Mouse (Mus musculus) forebrain, embryonic 15.5 days (tissue): ENCODE measurements around the gene Mrrf. TPM values are rescaled to one million over a fixed set of nuclear protein-coding genes. Genes with fewer than 3 reads are reported as not detected.
A peak's percentile ranks its signal among the peaks of the same experiment; 100 is the strongest.
"Not testable (repeated sequence)": the region's sequence is repeated elsewhere in the genome, so short reads cannot be mapped to it uniquely, and the experiment has no call there.

Experiments used
- ATAC-seq: fragments of 200-750 bp; cut with Nextera tagmentation; replicated peaks from 2 replicates; pipeline ENCODE4 v1.8.0; 2017; ENCODE audit warnings: mild to moderate bottlenecking, moderate TSS enrichment, moderate library complexity
- H3K27ac ChIP-seq: fragments of 300-500 bp; sonication (generic); replicated peaks from 2 replicates; pipeline ENCODE4 v1.5.1; 2015; ENCODE audit warnings: mild to moderate bottlenecking, inconsistent platforms
- H3K27me3 ChIP-seq: fragments of 300-500 bp; sonication (generic); 2 replicates; pipeline ENCODE4 v1.6.1; 2015; ENCODE audit warnings: inconsistent platforms
- H3K36me3 ChIP-seq: fragments of 300-500 bp; sonication (generic); 2 replicates; pipeline ENCODE4 v1.6.1; 2015; ENCODE audit warnings: mild to moderate bottlenecking, inconsistent platforms
- H3K4me1 ChIP-seq: fragments of 300-500 bp; sonication (generic); 2 replicates; pipeline ENCODE4 v1.6.1; 2015; ENCODE audit warnings: inconsistent platforms
- H3K4me2 ChIP-seq: fragments of 300-500 bp; sonication (generic); replicated peaks from 2 replicates; pipeline ENCODE4 v1.6.1; 2015; ENCODE audit warnings: mild to moderate bottlenecking, inconsistent platforms
- H3K4me3 ChIP-seq: fragments of 300-500 bp; sonication (generic); 2 replicates; pipeline ENCODE4 v1.5.1; 2015; ENCODE audit warnings: mild to moderate bottlenecking, inconsistent platforms
- H3K9ac ChIP-seq: fragments of 300-500 bp; sonication (generic); replicated peaks from 2 replicates; pipeline ENCODE4 v1.6.1; 2015; ENCODE audit warnings: mild to moderate bottlenecking, inconsistent platforms
- H3K9me3 ChIP-seq: fragments of 300-500 bp; sonication (generic); 2 replicates; pipeline ENCODE4 v1.6.1; 2016; ENCODE audit warnings: inconsistent platforms
- WGBS: fragments of 180-500 bp; shearing (Covaris S2); methylation state at CpG from one replicate; pipeline ENCODE4 v1.1.7; 2015; ENCODE audit warnings: mixed read lengths; 5-methylcytosine and 5-hydroxymethylcytosine counted together
- polyA plus RNA-seq: library from polyadenylated mRNA; unstranded; fragments of >200 nt; fragmentation: Nextera tagmentation; extraction: Ambion mirVana; gene quantifications from 2 replicates; pipeline ENCODE4 v1.2.1, GENCODE M21; 2015

Mrrf gene
- polyA plus RNA-seq, 1 experiment from 2014 or later, result 24.1 TPM

DNA sequence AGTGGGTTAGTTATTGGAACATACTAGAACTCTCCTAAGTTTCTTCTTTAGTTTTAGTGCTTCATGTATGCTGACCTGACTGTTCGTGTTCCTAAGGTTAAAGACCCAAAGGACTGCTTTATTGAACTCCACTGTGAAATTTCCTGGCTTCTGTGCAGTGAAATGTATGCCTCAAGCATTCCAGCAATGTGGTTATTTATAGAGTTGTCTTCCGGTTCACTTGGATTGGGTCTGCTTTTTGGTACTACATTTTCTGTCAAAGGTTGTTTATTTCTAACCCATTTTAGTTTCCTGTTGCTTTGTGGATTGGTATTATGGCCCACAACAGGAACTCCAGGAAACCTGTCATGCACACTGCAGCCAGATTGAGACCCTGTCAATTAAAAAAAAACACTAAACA lies 2.9 kb downstream of the Mrrf start:
- no peak overlapping the region for H3K4me3 ChIP-seq
- H3K4me1 ChIP-seq, result peaks cover 29% of the 10 kb centered on the region
- H3K27ac ChIP-seq, result no peak overlapping the region
- H3K4me2 ChIP-seq, result no peak overlapping the region
- no peak overlapping the region for H3K9ac ChIP-seq
- peaks cover 7% of the 10 kb centered on the region; the same call in 1 of the 2 replicates for H3K36me3 ChIP-seq
- no peaks in the 10 kb centered on the region for H3K9me3 ChIP-seq
- ATAC-seq, result no peak
- 80% methylated on average over 2 of the region's 2 CpGs for WGBS
- H3K27me3 ChIP-seq, result no peaks in the 10 kb centered on the region

DNA sequence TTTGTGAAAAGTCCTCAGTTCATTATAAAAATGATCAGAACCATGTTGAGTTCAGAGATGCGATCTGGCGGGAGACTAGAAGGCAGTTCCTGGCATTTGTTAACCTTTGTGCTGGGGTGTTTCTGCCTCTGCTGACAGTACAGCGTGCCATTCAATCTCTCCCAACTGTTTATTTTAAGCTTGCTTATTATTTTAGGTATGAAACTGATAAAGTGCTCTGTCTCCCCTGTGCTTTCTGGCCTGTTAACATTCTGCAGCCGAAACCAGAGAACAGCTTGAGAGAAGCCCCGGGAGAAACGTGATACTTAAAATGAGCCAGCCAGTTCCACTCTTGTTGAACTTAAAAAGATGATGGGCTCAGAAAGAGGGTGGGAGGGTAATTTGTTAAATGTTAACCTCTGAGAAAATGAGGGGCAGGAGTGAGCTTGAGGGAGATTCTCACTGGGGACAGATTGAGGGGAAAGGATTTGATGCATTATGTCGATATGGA lies 12.7 kb downstream of the Mrrf start:
- Histone ChIP-seq H3K4me3 (no peak overlapping the region), H3K9me3 (no peaks in the 10 kb centered on the region), H3K4me1 (no peaks in the 10 kb centered on the region), H3K4me2 (no peak overlapping the region), H3K27ac (no peak overlapping the region), H3K27me3 (no peaks in the 10 kb centered on the region), H3K9ac (no peak overlapping the region), H3K36me3 (peaks cover 10% of the 10 kb centered on the region)
- ATAC-seq, result no peak
- 91% methylated on average over 7 of the region's 7 CpGs for WGBS

DNA sequence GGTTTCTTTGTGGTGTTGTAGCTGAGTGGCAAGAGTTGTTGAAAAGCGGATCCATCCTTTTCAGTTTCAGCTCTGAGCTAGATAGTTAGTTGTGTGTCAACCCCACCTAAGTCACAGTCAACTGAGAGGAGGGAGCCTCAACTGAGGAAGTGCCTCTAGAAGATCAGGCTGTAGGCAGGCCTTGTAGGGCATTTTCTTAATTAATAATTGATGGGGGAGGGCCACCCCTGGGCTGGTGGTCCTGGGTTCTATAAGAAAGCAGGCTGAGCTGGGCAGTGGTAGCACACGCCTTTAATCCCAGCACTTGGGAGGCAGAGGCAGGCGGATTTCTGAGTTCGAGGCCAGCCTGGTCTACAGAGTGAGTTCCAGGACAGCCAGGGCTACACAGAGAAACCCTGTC lies 16.2 kb downstream of the Mrrf start:
- 93% methylated on average over 4 of the region's 4 CpGs for WGBS
- not testable (repeated sequence) for H3K4me1 ChIP-seq, H3K27ac ChIP-seq, H3K27me3 ChIP-seq, H3K9me3 ChIP-seq, H3K9ac ChIP-seq, ATAC-seq, H3K4me2 ChIP-seq, H3K4me3 ChIP-seq
- peaks cover 10% of the 10 kb centered on the region for H3K36me3 ChIP-seq

DNA sequence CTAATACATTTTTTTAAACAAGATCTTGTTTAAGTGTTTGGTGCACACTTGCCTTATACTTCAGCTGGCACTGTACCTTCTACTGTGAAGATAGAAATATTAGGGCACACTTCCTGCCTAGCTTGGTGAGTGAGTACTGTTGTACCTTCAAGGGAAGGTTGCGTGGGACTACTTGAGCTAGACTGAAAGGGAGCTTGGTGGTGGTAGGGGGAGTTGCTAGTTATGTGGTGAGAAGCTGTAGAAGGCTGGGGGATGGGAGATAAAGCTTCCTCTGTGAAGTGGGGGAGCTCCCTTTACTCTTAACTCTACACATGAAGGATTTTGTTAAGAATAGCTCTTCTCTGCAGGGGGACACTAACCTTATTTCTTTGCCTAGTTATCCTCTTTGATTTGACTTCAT lies 21.3 kb downstream of the Mrrf start:
- Histone ChIP-seq H3K36me3 (peaks cover 15% of the 10 kb centered on the region), H3K27me3 (no peaks in the 10 kb centered on the region), H3K4me3 (no peak overlapping the region), H3K9ac (no peak overlapping the region), H3K27ac (no peak overlapping the region), H3K4me2 (no peak overlapping the region), H3K4me1 (no peaks in the 10 kb centered on the region), H3K9me3 (no peaks in the 10 kb centered on the region)
- 91% methylated on average over 1 of the region's 1 CpGs for WGBS
- no peak for ATAC-seq

DNA sequence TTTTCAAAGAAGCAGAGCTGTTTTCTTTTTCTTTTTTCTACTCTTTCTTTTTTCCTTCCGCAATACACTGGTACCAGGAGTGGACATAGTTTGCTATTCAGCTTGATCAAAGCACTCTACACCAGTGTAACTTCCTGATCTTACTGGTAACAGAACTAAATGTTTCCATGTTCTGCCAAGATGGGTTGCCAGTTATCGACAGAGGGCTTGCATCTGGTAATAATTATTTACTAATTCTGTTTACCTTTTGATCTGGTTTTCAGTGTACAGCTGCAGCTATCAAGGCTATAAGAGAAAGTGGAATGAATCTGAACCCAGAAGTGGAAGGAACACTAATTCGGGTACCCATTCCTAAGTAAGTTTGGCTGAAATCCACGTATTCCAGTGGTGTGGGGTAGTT lies 23.1 kb downstream of the Mrrf start:
- H3K27me3 ChIP-seq, result no peaks in the 10 kb centered on the region
- WGBS, result 82% methylated on average over 4 of the region's 4 CpGs
- no peak overlapping the region for H3K4me2 ChIP-seq
- H3K9ac ChIP-seq, result no peak overlapping the region
- H3K36me3 ChIP-seq, result peaks cover 14% of the 10 kb centered on the region
- H3K27ac ChIP-seq, result no peak overlapping the region
- ATAC-seq, result no peak
- H3K9me3 ChIP-seq, result no peaks in the 10 kb centered on the region
- no peak overlapping the region for H3K4me3 ChIP-seq
- no peaks in the 10 kb centered on the region for H3K4me1 ChIP-seq

DNA sequence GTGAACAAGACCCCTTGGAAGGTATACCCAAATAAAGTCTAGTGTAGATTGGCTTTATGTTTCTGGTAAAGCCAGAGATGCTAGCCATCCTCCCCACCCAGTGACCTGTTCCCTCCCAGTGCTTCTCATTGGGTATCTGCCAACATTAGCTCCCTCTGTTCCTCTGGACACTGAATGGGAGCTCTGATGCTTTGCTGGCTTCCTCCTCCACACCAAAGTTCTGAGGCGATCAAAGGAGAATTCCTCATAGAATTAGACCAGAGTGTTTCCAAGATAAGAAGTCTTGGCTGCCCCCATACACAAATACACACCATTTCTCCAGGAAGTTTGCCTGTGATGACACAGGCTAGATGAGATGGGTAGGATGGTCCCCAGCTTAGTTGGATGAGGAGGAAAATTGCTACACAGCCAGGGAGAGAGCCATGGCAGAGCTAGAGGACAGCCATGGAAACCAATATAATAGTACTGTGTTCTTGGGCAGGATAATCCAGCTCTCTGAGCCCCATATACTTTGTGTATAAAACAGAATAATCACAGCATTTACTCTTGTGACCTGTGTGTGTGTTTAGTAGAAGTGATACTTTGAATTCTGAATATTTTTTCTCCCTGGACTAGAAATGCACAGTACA lies 31.9 kb downstream of the Mrrf start:
- no peak overlapping the region for H3K4me3 ChIP-seq
- H3K9me3 ChIP-seq, result no peaks in the 10 kb centered on the region
- WGBS, result 93% methylated on average over 1 of the region's 1 CpGs
- 0 out of 2 replicates have a peak, but pooled peaks cover 2% of the 10 kb centered on the region for H3K36me3 ChIP-seq
- H3K27me3 ChIP-seq, result no peaks in the 10 kb centered on the region
- no peak overlapping the region for H3K4me2 ChIP-seq
- no peak overlapping the region for H3K27ac ChIP-seq
- H3K9ac ChIP-seq, result no peak overlapping the region
- no peak for ATAC-seq
- H3K4me1 ChIP-seq, result peaks cover 9% of the 10 kb centered on the region

DNA sequence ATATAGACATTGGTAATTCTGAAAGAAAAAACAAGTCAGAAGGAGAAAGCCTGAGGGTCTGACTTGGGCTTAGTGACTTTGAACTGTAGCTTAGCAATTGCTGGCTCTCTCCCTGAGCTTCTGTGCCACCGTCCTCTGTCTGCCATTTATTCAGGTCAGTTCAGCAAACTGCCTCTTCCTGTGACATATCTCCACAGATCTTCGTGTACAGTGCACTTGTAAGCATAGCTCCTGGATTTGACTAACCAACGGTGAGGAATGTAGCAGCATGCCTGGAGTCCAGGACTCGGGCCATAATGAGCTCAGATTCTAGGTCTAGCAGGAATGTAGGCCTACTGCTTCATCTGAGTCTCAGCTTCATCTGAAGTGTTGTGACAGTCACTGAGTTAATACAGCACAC lies 33.0 kb downstream of the Mrrf start:
- H3K9ac ChIP-seq, result no peak overlapping the region
- H3K36me3 ChIP-seq, result no peaks in the 10 kb centered on the region
- H3K4me2 ChIP-seq, result no peak overlapping the region
- no peaks in the 10 kb centered on the region for H3K9me3 ChIP-seq
- ATAC-seq, result no peak
- H3K27me3 ChIP-seq, result no peaks in the 10 kb centered on the region
- 87% methylated on average over 4 of the region's 4 CpGs for WGBS
- peaks cover 9% of the 10 kb centered on the region for H3K4me1 ChIP-seq
- no peak overlapping the region for H3K27ac ChIP-seq
- no peak overlapping the region for H3K4me3 ChIP-seq

DNA sequence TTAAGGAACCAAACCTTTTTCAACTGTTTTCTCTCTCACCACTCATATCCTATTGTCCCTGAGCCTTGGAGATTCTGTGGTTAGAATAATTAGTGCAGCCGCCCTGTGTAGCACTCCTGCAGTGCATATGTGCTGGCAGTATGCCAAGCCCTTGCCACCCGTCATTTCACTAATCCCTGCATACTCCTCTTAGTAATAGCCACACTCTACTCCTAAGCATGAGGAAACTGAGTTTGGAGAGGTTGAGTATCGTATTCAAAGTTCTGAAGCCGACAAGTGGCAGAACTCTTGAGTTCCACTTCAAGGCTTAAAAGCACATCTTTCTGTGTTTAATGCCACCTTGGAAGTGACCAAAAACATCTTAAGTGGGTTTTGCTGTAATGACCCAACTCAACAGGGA lies 35.9 kb downstream of the Mrrf start:
- Histone ChIP-seq H3K4me3 (no peak overlapping the region), H3K9me3 (no peaks in the 10 kb centered on the region), H3K4me2 (no peak overlapping the region), H3K27me3 (no peaks in the 10 kb centered on the region), H3K27ac (no peak overlapping the region), H3K9ac (no peak overlapping the region), H3K36me3 (no peaks in the 10 kb centered on the region), H3K4me1 (peaks cover 9% of the 10 kb centered on the region)
- WGBS, result 37% methylated on average over 4 of the region's 4 CpGs
- no peak for ATAC-seq

DNA sequence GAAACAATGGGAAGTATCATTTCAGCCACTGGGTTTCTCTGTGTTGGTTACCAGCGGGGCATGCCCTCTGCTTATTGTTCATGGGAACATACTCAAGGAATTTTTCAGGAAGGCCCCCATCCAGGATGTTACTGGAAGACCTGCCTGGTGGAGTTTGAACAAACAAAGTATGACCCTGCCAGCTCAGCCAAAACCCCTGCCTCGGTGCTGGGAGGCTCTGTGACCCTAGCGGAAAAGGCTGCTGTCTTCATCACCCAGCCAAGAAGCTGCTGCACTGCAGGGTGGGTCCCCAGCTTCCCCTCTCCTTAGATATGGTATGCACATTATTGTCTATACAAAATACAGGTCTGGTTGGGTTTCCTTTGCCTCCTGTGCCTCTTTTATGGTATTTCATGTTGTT lies 36.4 kb downstream of the Mrrf start:
- Histone ChIP-seq H3K4me2 (no peak overlapping the region), H3K4me1 (peaks cover 9% of the 10 kb centered on the region), H3K9me3 (no peaks in the 10 kb centered on the region), H3K9ac (no peak overlapping the region), H3K4me3 (no peak overlapping the region), H3K27ac (no peak overlapping the region), H3K36me3 (no peaks in the 10 kb centered on the region), H3K27me3 (no peaks in the 10 kb centered on the region)
- no peak for ATAC-seq
- 82% methylated on average over 3 of the region's 3 CpGs for WGBS

DNA sequence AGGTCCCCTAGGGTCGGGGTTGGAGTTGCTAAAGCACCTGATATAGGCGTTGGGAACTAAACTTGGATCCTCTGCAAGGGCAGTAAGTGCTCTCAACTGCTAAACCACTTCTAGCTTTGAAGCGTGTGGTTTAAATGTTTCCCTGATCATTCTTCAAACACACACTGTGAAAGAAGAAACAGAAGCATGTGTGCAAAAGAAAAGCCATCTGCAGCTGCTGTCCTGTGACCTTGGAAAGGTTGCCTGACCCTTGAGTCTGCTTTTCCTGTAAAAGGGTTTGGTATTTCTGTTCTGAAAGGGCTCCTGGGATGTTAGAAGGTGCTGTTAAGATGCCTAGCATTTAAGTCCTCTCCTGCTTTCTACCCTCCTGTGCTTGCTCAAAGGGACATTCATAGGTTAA lies 43.3 kb downstream of the Mrrf start:
- Histone ChIP-seq H3K9me3 (no peaks in the 10 kb centered on the region), H3K4me2 (no peak overlapping the region), H3K4me3 (no peak overlapping the region), H3K9ac (no peak overlapping the region), H3K36me3 (peaks cover 9% of the 10 kb centered on the region), H3K27ac (no peak overlapping the region), H3K27me3 (no peaks in the 10 kb centered on the region), H3K4me1 (peaks cover 5% of the 10 kb centered on the region; the same call in 1 of the 2 replicates)
- ATAC-seq, result no peak
- 68% methylated on average over 3 of the region's 3 CpGs for WGBS

DNA sequence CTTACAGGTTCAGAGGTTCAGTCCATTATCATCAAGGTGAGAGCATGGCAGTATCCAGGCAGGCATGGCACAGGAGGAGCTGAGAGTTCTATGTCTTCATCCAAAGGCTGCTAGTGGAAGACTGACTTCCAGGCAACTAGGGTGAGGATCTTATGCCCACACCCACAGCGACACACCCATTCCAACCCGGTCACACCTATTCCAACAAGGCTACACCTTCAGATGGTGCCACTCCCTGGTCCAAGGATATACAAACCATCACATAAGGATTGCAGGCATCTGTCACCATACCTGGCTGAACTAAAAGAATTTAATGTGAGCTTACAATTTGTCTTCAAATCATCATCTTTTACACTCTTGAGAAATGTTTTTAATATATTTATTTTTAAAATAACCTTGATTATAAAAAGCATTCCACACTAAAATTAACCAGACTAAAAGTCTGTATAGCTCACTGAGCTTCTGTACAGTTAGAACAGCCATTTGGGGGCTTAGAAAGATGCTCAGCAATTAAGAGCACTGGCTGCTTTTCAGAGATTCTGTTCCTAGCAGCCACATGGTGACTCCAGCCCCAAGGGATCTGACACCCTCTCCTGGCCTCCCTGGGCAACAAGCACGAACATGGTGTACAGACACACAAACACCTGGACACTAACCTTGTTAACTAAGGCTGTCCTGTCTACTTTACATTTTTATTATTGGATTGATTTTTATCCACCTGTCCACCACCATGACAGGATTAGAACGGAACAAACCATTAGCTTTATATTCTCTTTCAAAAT lies 45.6 kb downstream of the Mrrf start:
- not testable (repeated sequence) for H3K4me2 ChIP-seq, H3K4me1 ChIP-seq, ATAC-seq, H3K4me3 ChIP-seq, H3K27me3 ChIP-seq, H3K9me3 ChIP-seq, H3K36me3 ChIP-seq, H3K27ac ChIP-seq, H3K9ac ChIP-seq
- 91% methylated on average over 4 of the region's 4 CpGs for WGBS

DNA sequence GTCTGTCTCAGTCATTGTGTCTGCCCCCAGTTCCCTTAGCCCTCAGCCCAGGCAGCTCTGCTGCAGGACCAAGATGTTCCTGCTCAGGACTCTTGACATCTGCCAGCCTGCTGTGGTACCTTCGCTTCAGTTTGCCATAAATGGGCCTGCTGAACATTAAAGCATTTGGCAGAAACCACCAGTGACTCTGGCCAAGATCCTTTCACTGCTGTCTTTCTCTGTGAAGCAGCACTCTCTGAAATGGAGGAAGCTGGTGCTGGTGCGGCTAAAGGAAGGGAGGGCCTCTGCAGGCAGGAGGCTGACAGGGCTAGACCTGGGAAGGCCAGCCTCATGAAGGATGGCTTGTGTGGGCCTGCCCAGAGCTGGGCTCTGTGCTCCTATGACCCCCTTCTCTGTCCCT lies 47.1 kb downstream of the Mrrf start:
- H3K27ac ChIP-seq, result 0 out of 2 replicates have a peak overlapping the region, but pooled peaks have one; percentile 4
- WGBS, result 39% methylated on average over 2 of the region's 2 CpGs
- H3K4me1 ChIP-seq, result peaks cover 5% of the 10 kb centered on the region; the same call in 1 of the 2 replicates
- H3K4me3 ChIP-seq, result no peak overlapping the region
- H3K36me3 ChIP-seq, result peaks cover 6% of the 10 kb centered on the region; the same call in 1 of the 2 replicates
- no peaks in the 10 kb centered on the region for H3K9me3 ChIP-seq
- no peak overlapping the region for H3K4me2 ChIP-seq
- H3K27me3 ChIP-seq, result no peaks in the 10 kb centered on the region
- no peak overlapping the region for H3K9ac ChIP-seq
- ATAC-seq, result no peak; the same call in 1 of the 2 replicates
